Mouse (Mus musculus): ENCODE measurements around the gene Pi4ka.
A peak's percentile ranks its signal among the peaks of the same experiment; 100 is the strongest.
"Not testable (repeated sequence)": the region's sequence is repeated elsewhere in the genome, so short reads cannot be mapped to it uniquely, and the experiment has no call there.

The Pi4ka gene

GRCm38 (mm10) chr16:17233702-17234498, 172.2 kb downstream of the Pi4ka start:
- DNase-seq (ENCODE audit: extremely low spot score): peak; percentile 83

GRCm38 (mm10) chr16:17232794-17233701, 173.1 kb downstream of the Pi4ka start, which contains the start of gene Hic2:
TSS of gene Hic2 (plus strand) at chr16:17233572.
- DNase-seq (ENCODE audit: extremely low spot score): peak; percentile 99

- not testable (repeated sequence) for DNase-seq (ENCODE audit: extremely low spot score)
Observed at GRCm38 (mm10) chr16:17231523-17231922, 174.6 kb downstream of the Pi4ka start.

Data from embryo, embryonic 9.5 days (tissue).